Mouse (Mus musculus) lung, embryonic 14.5 days (tissue): Measurements from ENCODE around the gene Cdiptos. TPM values are rescaled to one million over a fixed set of nuclear protein-coding genes. Genes with fewer than 3 reads are reported as not detected.
A peak's percentile ranks its signal among the peaks of the same experiment; 100 is the strongest.

Experiments
- ATAC-seq: fragments of 200-750 bp; cut with Nextera tagmentation; 2 replicates; pipeline ENCODE4 v1.8.0; 2017; ENCODE audit warnings: mild to moderate bottlenecking, moderate TSS enrichment, moderate library complexity; ENCODE audit not compliant: insufficient read depth
- DNase-seq: peaks from one replicate; pipeline ENCODE4 v3.0.0-alpha.2; 2015
- H3K27ac ChIP-seq: fragments of 300-500 bp; sonication (generic); 2 replicates; pipeline ENCODE4 v1.5.1; 2014; ENCODE audit warnings: low read depth, mild to moderate bottlenecking, moderate library complexity
- H3K27me3 ChIP-seq: fragments of 300-500 bp; sonication (generic); 2 replicates; pipeline ENCODE4 v1.6.1; 2014; ENCODE audit warnings: low read length, control low read depth; ENCODE audit not compliant: insufficient read depth
- H3K36me3 ChIP-seq: fragments of 300-500 bp; sonication (generic); 2 replicates; pipeline ENCODE4 v1.6.1; 2014; ENCODE audit warnings: control low read depth; ENCODE audit not compliant: insufficient read depth
- H3K4me1 ChIP-seq: fragments of 300-500 bp; sonication (generic); 2 replicates; pipeline ENCODE4 v1.6.1; 2014; ENCODE audit warnings: antibody characterized with exemption, control low read depth; ENCODE audit not compliant: insufficient read depth
- H3K4me2 ChIP-seq: fragments of 300-500 bp; sonication (generic); 2 replicates; pipeline ENCODE4 v1.6.1; 2014; ENCODE audit warnings: mild to moderate bottlenecking
- H3K4me3 ChIP-seq: fragments of 300-500 bp; sonication (generic); 2 replicates; pipeline ENCODE4 v1.5.1; 2014; ENCODE audit warnings: low read depth, low read length
- H3K9ac ChIP-seq: fragments of 300-500 bp; sonication (generic); 2 replicates; pipeline ENCODE4 v1.6.1; 2014
- H3K9me3 ChIP-seq: fragments of 300-500 bp; sonication (generic); 2 replicates; pipeline ENCODE4 v1.6.1; 2016; ENCODE audit warnings: low read depth, low read length, control low read depth
- CTCF ChIP-seq: IDR thresholded peaks from 2 replicates; pipeline ENCODE4 v1.5.1; 2016; ENCODE audit warnings: antibody characterized with exemption, low read depth
- WGBS: fragments of 180-500 bp; shearing (Covaris S2); extraction: QIAGEN DNeasy Blood & Tissue Kit; methylation state at CpG from one replicate; pipeline ENCODE4 v1.1.7; 2014; 5-methylcytosine and 5-hydroxymethylcytosine counted together
- polyA plus RNA-seq: library from polyadenylated mRNA; unstranded; fragments of >200 nt; fragmentation: Nextera tagmentation; extraction: Ambion mirVana; gene quantifications from 2 replicates; pipeline ENCODE4 v1.2.1, GENCODE M21; 2014

The Cdiptos gene
- polyA plus RNA-seq, 1 experiment from 2014 or later = 1.5 TPM

DNA sequence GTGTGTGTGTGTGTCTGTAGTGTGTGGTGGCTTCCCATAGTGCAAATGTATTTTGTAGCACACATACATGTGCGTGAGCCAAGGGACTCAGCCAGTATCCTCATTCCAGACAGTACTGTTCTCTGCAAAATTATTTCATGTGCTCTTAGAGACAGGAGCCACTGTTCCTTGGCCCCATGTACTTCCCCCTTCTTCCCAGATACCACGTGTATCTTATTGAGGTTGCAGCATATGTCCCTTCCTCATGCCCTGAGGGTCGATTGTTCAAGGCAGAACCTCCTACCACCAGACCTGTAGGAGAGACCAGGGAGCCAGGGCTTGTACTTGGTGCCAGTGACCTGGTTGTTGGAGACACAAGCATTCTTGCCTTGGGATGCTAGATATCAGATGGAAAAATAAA, 20.8 kb downstream of the Cdiptos start:
- TF ChIP-seq CTCF = no peak
- H3K9ac ChIP-seq = no peak overlapping the region
- H3K4me1 ChIP-seq = no peaks in the 10 kb centered on the region
- H3K27me3 ChIP-seq = peaks cover 30% of the 10 kb centered on the region
- no peak overlapping the region for H3K4me2 ChIP-seq
- 52% methylated on average over 3 of the region's 3 CpGs for WGBS
- no peaks in the 10 kb centered on the region for H3K36me3 ChIP-seq
- no peak overlapping the region for H3K27ac ChIP-seq
- H3K9me3 ChIP-seq = no peaks in the 10 kb centered on the region
- ATAC-seq (no peak), DNase-seq (no peak)
- H3K4me3 ChIP-seq = no peak overlapping the region

DNA sequence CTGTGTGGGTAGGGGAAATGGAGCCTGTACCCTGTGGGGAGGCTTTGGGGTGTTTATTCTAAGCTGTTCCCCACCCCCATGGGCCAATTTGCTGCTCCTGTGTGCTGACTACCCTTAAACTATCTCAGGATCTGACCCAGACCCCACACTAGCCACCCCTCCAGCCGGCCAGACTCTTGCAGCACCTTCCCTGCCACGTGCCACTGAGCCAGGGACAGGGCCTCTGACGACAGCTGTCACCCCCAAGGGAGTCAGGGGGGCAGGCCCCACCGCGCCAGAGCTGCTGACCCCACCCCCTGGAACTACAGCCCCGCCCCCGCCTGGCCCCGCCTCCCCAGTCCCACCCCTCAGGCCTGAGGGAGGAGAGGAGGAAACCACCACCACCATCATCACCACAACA, 23.3 kb downstream of the Cdiptos start:
- DNase-seq = no peak
- Histone ChIP-seq H3K27ac (no peak overlapping the region), H3K9ac (no peak overlapping the region), H3K27me3 (peaks cover 33% of the 10 kb centered on the region), H3K36me3 (no peaks in the 10 kb centered on the region), H3K4me1 (no peaks in the 10 kb centered on the region), H3K4me2 (no peak overlapping the region), H3K4me3 (no peak overlapping the region), H3K9me3 (no peaks in the 10 kb centered on the region)
- ATAC-seq = no peak
- under 1% methylated on average over 8 of the region's 8 CpGs for WGBS
- no peak for TF ChIP-seq CTCF

DNA sequence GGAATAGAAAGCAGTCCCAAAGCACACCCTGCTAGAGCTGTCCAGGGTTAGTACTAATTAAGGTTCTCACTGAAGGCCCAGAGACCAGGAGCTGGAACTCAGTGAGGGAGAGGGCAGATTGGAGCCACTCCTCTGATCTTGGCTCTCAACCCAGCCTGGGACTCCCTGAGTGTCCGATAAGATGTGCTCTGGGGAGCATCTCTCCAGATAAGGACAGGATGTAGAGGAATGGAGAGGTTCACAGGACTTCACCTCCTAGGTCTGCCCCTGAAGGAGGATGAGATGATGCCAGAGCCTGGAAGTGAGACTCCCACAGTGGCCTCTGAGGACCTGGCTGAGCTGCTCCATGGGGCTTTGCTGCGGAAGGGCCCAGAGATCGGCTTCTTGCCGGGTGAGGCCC, 24.2 kb downstream of the Cdiptos start:
- no peaks in the 10 kb centered on the region for H3K9me3 ChIP-seq
- H3K4me3 ChIP-seq = no peak overlapping the region
- no peak for DNase-seq
- no peaks in the 10 kb centered on the region for H3K4me1 ChIP-seq
- H3K36me3 ChIP-seq = no peaks in the 10 kb centered on the region
- TF ChIP-seq CTCF = no peak
- WGBS = 25% methylated on average over 4 of the region's 4 CpGs
- H3K9ac ChIP-seq = no peak overlapping the region
- no peak overlapping the region for H3K27ac ChIP-seq
- no peak overlapping the region for H3K4me2 ChIP-seq
- peaks cover 33% of the 10 kb centered on the region for H3K27me3 ChIP-seq
- ATAC-seq = no peak

DNA sequence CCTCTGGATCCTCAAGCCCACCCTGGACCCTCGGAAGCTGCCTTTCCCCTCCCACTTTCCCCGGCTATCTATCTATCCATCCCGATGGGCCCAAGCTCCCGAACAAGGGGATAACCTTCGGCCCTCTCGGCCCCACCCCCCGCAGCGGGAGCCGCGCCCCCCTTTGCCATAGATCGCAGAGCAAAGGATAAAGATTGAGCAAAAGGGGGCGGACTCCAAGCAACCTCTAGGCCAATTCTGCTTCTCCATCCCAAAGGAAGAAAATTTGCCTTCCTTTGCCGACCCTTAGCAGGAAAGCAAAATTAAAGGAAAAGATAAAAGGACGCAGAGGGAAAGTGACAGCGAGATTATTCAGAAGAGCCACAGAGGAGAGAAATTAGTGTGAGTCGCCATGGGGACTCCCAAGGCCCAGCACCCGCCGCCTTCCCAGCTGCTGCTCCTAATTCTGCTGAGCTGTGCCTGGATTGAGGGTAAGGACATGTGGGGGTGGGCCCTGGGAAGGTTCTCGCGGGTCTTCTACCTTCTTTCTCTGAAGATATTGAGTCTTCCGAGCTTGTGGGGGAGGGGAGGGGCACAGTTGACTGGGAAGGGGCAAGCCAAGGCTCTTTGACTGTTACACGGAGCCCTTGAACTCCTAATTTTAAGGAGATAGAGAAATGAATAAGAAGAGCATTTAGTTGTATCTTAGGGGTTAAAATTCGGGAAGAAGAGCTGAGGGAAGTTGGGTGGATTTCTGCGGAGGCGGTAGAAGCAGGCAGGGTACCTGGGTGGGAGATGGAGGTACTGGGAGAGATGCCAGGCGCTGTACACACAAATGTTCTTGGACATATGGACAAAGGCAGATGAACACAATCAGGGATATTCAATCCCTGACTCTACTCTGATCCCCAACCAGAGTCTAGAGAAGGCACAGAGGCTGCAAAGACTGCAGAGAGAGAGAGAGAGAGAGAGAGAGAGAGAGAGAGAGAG, 25.0 kb downstream of the Cdiptos start:
- Histone ChIP-seq H3K9ac (no peak overlapping the region), H3K36me3 (no peaks in the 10 kb centered on the region), H3K27ac (no peak overlapping the region), H3K4me2 (peak overlapping the region; percentile 89; the same call in 1 of the 2 replicates), H3K4me1 (no peaks in the 10 kb centered on the region), H3K27me3 (peaks cover 33% of the 10 kb centered on the region), H3K9me3 (no peaks in the 10 kb centered on the region), H3K4me3 (0 out of 2 replicates have a peak overlapping the region, but pooled peaks have one; percentile 11)
- no peak for TF ChIP-seq CTCF
- WGBS = 7% methylated on average over 26 of the region's 26 CpGs
- no peak for DNase-seq
- ATAC-seq = no peak

DNA sequence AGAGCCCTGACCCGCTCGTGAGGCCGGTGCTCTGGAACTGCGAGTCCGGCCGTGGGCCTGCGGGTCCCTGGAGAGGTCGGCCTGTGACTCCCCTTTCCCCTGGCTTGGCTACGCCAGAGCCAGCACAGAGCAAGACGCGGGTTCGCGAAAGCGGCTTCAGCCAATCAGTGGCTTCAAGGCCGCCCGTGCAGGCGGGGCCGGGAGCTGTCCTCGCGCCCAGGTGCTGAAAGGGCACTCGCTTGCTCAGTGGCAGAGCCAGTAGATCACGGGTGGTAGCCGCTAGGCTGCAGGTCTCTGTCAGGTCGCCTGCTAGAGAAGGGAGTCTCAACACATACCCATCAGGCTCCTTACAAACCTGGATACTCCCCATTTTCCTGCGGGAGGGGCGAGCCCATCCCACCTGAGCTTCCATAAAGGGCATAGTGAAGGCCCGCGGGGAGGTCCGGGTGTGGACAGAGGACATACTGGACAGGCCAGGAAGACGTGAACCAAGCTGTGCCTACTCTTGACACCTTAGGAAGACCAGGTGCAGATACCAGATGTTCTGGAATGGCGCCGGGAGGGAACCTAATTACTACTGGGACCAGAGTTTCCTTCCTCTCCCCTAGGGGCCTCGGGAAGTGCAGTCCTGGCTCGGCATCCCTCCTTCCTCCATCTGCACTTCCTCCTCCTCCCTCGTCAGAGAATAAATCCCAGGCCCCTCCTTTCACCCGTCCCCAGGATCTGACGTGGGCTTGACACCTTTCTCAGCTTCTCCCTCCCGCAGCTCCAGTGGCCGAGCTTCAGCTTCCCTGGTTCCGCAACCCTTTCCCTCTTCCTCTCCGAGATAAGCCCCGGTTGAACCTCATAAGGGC, 25.9 kb downstream of the Cdiptos start, which contains the start of gene Sez6l2:
Gene Sez6l2 (plus strand): TSS at position 771 of the 854 bp plus-strand sequence.
- Histone ChIP-seq H3K4me3 (peak within 1 kb of the TSS; percentile 36), H3K27ac (no peak within 1 kb of the TSS), H3K4me1 (no peaks in the 10 kb centered on the region), H3K36me3 (0 out of 2 replicates have a peak, but pooled peaks cover 4% of the 10 kb centered on the region), H3K9me3 (no peaks in the 10 kb centered on the region), H3K27me3 (peaks cover 33% of the 10 kb centered on the region), H3K9ac (no peak within 1 kb of the TSS), H3K4me2 (peak within 1 kb of the TSS; percentile 89)
- no peak for TF ChIP-seq CTCF
- DNase-seq (peak; percentile 97), ATAC-seq (peak; percentile 91)
- WGBS = under 1% methylated on average over 42 of the region's 42 CpGs

DNA sequence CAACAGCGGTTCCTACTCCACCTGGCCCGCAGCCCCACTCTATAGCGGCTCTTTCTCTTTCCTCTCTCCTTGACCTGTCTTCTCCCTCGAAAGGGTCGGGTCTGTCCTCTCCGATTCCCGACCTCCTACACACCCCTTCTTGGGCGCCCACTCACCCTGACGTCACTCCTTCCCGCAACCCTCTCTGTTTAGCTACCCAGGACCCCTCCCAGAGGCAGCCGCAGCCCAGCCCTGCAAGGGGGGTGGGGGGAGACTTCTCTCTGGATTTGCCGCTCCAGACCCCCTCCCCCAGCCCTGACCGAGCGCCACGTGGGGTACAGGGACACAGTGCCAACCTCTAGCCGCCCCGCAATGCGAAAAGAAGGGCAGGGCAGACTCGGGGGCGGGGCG, 26.5 kb downstream of the Cdiptos start, which contains the start of gene Asphd1:
Gene Asphd1 (minus strand): TSS at position 180 of the 390 bp plus-strand sequence.
- H3K9ac ChIP-seq = no peak within 1 kb of the TSS
- 0 out of 2 replicates have a peak, but pooled peaks cover 8% of the 10 kb centered on the region for H3K36me3 ChIP-seq
- no peak within 1 kb of the TSS for H3K27ac ChIP-seq

More for the DNA sequence above, 26.5 kb downstream of the Cdiptos start, which contains the start of gene Asphd1:
- DNase-seq (no peak), ATAC-seq (peak; percentile 48)
- H3K4me1 ChIP-seq = no peaks in the 10 kb centered on the region
- H3K27me3 ChIP-seq = peaks cover 33% of the 10 kb centered on the region
- 0% methylated on average over 21 of the region's 21 CpGs for WGBS
- no peak for TF ChIP-seq CTCF
- H3K4me2 ChIP-seq = peak within 1 kb of the TSS; percentile 89
- no peaks in the 10 kb centered on the region for H3K9me3 ChIP-seq
- peak within 1 kb of the TSS; percentile 36 for H3K4me3 ChIP-seq
